16 mouse cellular contexts compared by ENCODE assay signal in genomic region chr11:20133721-20134120, GRCm38 (mm10). TPM values are rescaled to one million over a fixed set of nuclear protein-coding genes. Genes with fewer than 3 reads are reported as not detected.
DNase-seq lines count a peak whose midpoint lies in the region; ATAC-seq and TF ChIP-seq lines count a peak whose summit lies in the region.
"Had no signal": no experiment of that assay in that cellular context is flagged by ENCODE, and none has a peak within 500 bp of the region (broad histone marks: within the 10 kb centered on the region; RNA-seq: fewer than 3 reads in every experiment).

No protein-coding gene starts in this region.

- H3K9ac ChIP-seq in kidney, embryonic 16.5 days (replicated peaks; ENCODE audit: low read length): no peak overlapping the region
- no peak overlapping the region for H3K9ac ChIP-seq in kidney, embryonic 14.5 days (ENCODE audit: low read depth, low read length)
- no peak overlapping the region for H3K9ac ChIP-seq in ES-Bruce4 (ENCODE audit: low read depth, poor library complexity, severe bottlenecking)
- H3K9ac ChIP-seq in liver, embryonic 16.5 days (ENCODE audit: low read depth, low read length): no peak overlapping the region
- H3K9ac ChIP-seq: hindbrain, embryonic 15.5 days had no signal

- H3K4me2 ChIP-seq in kidney, embryonic 16.5 days (replicated peaks; ENCODE audit: low read depth, low read length): no peak overlapping the region
- no peak overlapping the region for H3K4me2 ChIP-seq in kidney, embryonic 14.5 days (replicated peaks; ENCODE audit: low read depth, low read length)
- H3K4me2 ChIP-seq in liver, embryonic 16.5 days (ENCODE audit: low read depth, low read length): no peak overlapping the region

- DNase-seq in lung, postnatal 10 days: no peak
- DNase-seq: adrenal gland, adult 8-10 months; adrenal gland, postnatal 36 days; cerebellum, adult 2 months; cerebellum, postnatal 10 days; gastrocnemius, adult 2 months; heart, postnatal 36 days had no signal

- peak overlapping the region; percentile 32; the same call in 1 of the 2 replicates for H3K27ac ChIP-seq in kidney, embryonic 16.5 days (ENCODE audit: low read length)
- no peak overlapping the region for H3K27ac ChIP-seq in kidney, embryonic 14.5 days (ENCODE audit: low read depth, low read length)
- H3K27ac ChIP-seq in ES-Bruce4 (ENCODE audit: insufficient read depth, low read length): peak overlapping the region; percentile 68
- peak overlapping the region; percentile 29; the same call in 1 of the 2 replicates for H3K27ac ChIP-seq in liver, embryonic 16.5 days (ENCODE audit: low read length)
- H3K27ac ChIP-seq: embryonic facial prominence, embryonic 10.5 days; heart, embryonic 13.5 days; hindbrain, embryonic 15.5 days had no signal

- H3K4me1 ChIP-seq in kidney, embryonic 16.5 days (ENCODE audit: insufficient read depth, low read length): no peaks in the 10 kb centered on the region
- no peaks in the 10 kb centered on the region for H3K4me1 ChIP-seq in kidney, embryonic 14.5 days (ENCODE audit: control insufficient read depth, insufficient read depth, low read length)
- peaks cover 70% of the 10 kb centered on the region for H3K4me1 ChIP-seq in E14TG2a.4 (replicated peaks; ENCODE audit: low read depth, low read length)
- no peaks in the 10 kb centered on the region for H3K4me1 ChIP-seq in ES-Bruce4 (ENCODE audit: control insufficient read depth, insufficient read depth, low read length)
- H3K4me1 ChIP-seq in liver, embryonic 16.5 days (ENCODE audit: control insufficient read depth, low read depth, low read length): no peaks in the 10 kb centered on the region; the same call in none of the 2 replicates
- H3K4me1 ChIP-seq: embryonic facial prominence, embryonic 10.5 days; hindbrain, embryonic 15.5 days had no signal

- TF ChIP-seq EP300 in ES-Bruce4 (IDR thresholded peaks at IDR 0.05; ENCODE audit: insufficient read depth, low read depth, low read length): peak; percentile 97

- H3K36me3 ChIP-seq in kidney, embryonic 16.5 days (ENCODE audit: insufficient read depth, low read length): no peaks in the 10 kb centered on the region
- H3K36me3 ChIP-seq in kidney, embryonic 14.5 days (ENCODE audit: control insufficient read depth, insufficient read depth, low read length): no peaks in the 10 kb centered on the region
- H3K36me3 ChIP-seq in E14TG2a.4 (ENCODE audit: insufficient read depth, low read length): peaks cover 17% of the 10 kb centered on the region
- H3K36me3 ChIP-seq in ES-Bruce4 (ENCODE audit: control insufficient read depth, insufficient read depth, low read length, poor library complexity, severe bottlenecking): no peaks in the 10 kb centered on the region
- no peaks in the 10 kb centered on the region for H3K36me3 ChIP-seq in liver, embryonic 16.5 days (ENCODE audit: control insufficient read depth, insufficient read depth)
- H3K36me3 ChIP-seq: embryonic facial prominence, embryonic 10.5 days; heart, embryonic 13.5 days; hindbrain, embryonic 15.5 days had no signal

- WGBS in kidney, embryonic 16.5 days: 85% methylated on average over 1 of the region's 1 CpGs
- 73% methylated on average over 1 of the region's 1 CpGs for WGBS in kidney, embryonic 14.5 days
- WGBS in liver, embryonic 16.5 days (ENCODE audit: insufficient replicate concordance): 57% methylated on average over 1 of the region's 1 CpGs

- H3K9me3 ChIP-seq in kidney, embryonic 16.5 days (ENCODE audit: low read length): no peaks in the 10 kb centered on the region
- 0 out of 2 replicates have a peak, but pooled peaks cover 2% of the 10 kb centered on the region for H3K9me3 ChIP-seq in kidney, embryonic 14.5 days (ENCODE audit: control insufficient read depth, low read length)
- H3K9me3 ChIP-seq in E14TG2a.4 (ENCODE audit: low read length) (peaks cover 21% of the 10 kb centered on the region), ES-Bruce4 (replicated peaks; ENCODE audit: control insufficient read depth, insufficient read depth, low read length, poor library complexity, severe bottlenecking) (peaks cover 11% of the 10 kb centered on the region)
- no peaks in the 10 kb centered on the region for H3K9me3 ChIP-seq in liver, embryonic 16.5 days (replicated peaks; ENCODE audit: control insufficient read depth, low read length)
- H3K9me3 ChIP-seq: embryonic facial prominence, embryonic 10.5 days; hindbrain, embryonic 15.5 days had no signal

- no peaks in the 10 kb centered on the region for H3K27me3 ChIP-seq in kidney, embryonic 16.5 days (ENCODE audit: insufficient read depth, low read length)
- H3K27me3 ChIP-seq in kidney, embryonic 14.5 days (ENCODE audit: control insufficient read depth, insufficient read depth, low read length): no peaks in the 10 kb centered on the region
- no peaks in the 10 kb centered on the region for H3K27me3 ChIP-seq in E14TG2a.4 (ENCODE audit: insufficient read depth, low read length)
- H3K27me3 ChIP-seq in ES-Bruce4 (ENCODE audit: control insufficient read depth, insufficient read depth, low read length, poor library complexity, severe bottlenecking): no peaks in the 10 kb centered on the region
- H3K27me3 ChIP-seq in liver, embryonic 16.5 days (ENCODE audit: control insufficient read depth, insufficient read depth, low read depth, low read length): no peaks in the 10 kb centered on the region
- H3K27me3 ChIP-seq: heart, embryonic 13.5 days; hindbrain, embryonic 15.5 days had no signal

- ATAC-seq in kidney, embryonic 16.5 days (ENCODE audit: low FRiP score, low TSS enrichment): no peak
- ATAC-seq in kidney, embryonic 14.5 days (ENCODE audit: low FRiP score, low TSS enrichment): no peak
- no peak for ATAC-seq in liver, embryonic 16.5 days (ENCODE audit: low read depth)
- ATAC-seq: forebrain, embryonic 14.5 days had no signal

- H3K4me3 ChIP-seq in kidney, embryonic 16.5 days (ENCODE audit: low read length): no peak overlapping the region
- no peak overlapping the region for H3K4me3 ChIP-seq in kidney, embryonic 14.5 days (ENCODE audit: low read length)
- H3K4me3 ChIP-seq in E14TG2a.4 (replicated peaks; ENCODE audit: low read length): 0 out of 2 replicates have a peak overlapping the region, but pooled peaks have one; percentile 7
- H3K4me3 ChIP-seq in ES-Bruce4 (ENCODE audit: low read depth, low read length): no peak overlapping the region
- H3K4me3 ChIP-seq in liver, embryonic 16.5 days (ENCODE audit: low read depth, low read length): no peak overlapping the region
- H3K4me3 ChIP-seq: embryonic facial prominence, embryonic 10.5 days; hindbrain, embryonic 15.5 days had no signal

- no peak for TF ChIP-seq POLR2A in ES-Bruce4 (IDR thresholded peaks at IDR 0.05; ENCODE audit: insufficient read depth, low read length)

- no peak for TF ChIP-seq CTCF in E14TG2a.4 (conservative IDR thresholded peaks at IDR 0.05; ENCODE audit: low read length)
- no peak for TF ChIP-seq CTCF in ES-Bruce4 (IDR thresholded peaks at IDR 0.05; ENCODE audit: low read depth, low read length)

RNA-seq across cellular contexts. Expression of gene Actr2, which starts 21.0 kb away (rescaled TPM):
- 109 and 116 TPM in 2 replicates for polyA plus RNA-seq in kidney, embryonic 16.5 days (2015; fragmentation: Nextera tagmentation; extraction: Ambion mirVana)
- 71.5 and 87.1 TPM in 2 replicates for polyA plus RNA-seq in kidney, embryonic 14.5 days (2014; fragmentation: Nextera tagmentation; extraction: Ambion mirVana)
- 315 and 353 TPM in 2 replicates for polyA plus RNA-seq in ES-Bruce4 (2011; ENCODE audit: insufficient read depth, insufficient read length, low read depth, missing spikeins)
- polyA plus RNA-seq in liver, embryonic 16.5 days (2015; fragmentation: Nextera tagmentation; extraction: Ambion mirVana): 39.9 and 56.3 TPM in 2 replicates
